Mouse (Mus musculus) cerebellum, adult (tissue): ENCODE data around the gene Gdpd1.

ENCODE experiments used
- ATAC-seq: cut with Nextera tagmentation; 2 replicates; pipeline ENCODE4 v1.9.2; 2017; ENCODE audit warnings: mild to moderate bottlenecking, moderate library complexity, mixed read lengths; ENCODE audit not compliant: insufficient number of reproducible peaks, low FRiP score, low TSS enrichment

Gdpd1 gene

GRCm38 (mm10) chr11:86993041-86994037 is 80.5 kb downstream of the Gdpd1 start, which contains the start of gene Ypel2:
Gene Ypel2, minus strand, starts transcription at chr11:86993707.
- peak; percentile 93 for ATAC-seq

DNA sequence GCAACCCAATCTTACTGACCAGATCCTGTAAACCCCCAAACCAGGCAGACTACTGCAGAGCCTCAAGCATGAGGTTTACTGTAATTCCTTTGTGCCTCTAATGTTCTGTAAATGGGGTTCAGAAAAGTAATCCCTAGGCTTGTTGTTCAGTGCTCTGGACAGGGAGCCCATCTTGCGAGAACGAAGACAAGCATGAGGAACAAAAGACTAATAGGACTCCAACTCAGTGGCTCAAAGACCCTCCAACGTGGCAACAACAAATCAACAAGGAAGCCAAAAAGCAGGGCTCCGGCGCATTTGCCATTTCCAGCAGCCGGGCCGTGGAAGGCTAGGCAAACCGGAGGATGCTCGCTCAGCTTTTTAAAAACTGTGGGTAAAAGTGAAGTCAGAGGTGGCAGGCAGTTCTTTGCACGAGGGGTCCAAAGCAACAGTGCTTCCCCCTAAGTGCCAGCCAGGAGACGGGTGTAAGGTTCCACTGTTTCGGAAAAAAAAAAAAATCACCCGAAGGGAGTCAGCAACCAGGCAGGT is 81.3 kb downstream of the Gdpd1 start:
- ATAC-seq = no peak

DNA sequence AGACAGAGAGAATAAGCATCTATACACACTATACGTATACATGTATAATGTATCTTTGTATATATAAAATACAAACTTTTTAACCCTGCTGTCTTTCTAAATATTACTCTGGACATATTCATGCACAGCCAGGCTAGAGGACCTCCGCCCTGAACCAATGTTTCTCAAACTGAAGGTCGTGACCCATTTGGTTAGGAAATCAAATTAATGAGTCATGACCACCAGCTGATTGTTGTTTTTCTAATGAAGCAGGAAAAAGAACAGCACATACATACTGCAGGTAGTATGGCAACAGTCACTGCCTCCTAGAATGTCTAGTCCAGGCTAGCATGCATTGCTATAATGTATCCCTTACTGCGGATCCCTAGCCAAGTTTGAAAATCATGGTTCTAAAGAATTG is 82.6 kb downstream of the Gdpd1 start:
- no peak for ATAC-seq

GRCm38 (mm10) chr11:86990309-86990708 is 83.6 kb downstream of the Gdpd1 start:
- ATAC-seq = no peak

DNA sequence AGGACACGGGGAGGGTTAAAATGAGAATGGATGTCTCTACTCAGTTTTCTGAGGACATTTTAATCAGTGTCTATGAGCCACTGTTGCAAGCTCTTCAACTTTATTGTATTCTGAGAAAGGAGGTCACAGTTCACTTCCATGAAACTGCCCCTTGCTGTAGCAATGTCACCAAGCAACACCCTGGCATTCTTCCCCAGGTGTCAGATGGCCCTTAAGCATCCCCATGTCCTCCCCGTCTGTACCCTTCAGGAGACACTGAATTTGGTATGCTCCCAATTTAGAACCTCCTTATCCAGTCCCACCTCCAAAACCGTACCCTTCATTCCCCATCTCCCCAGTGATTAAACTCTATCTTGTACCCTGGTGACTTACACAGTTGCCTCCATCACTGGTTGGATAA is 88.9 kb downstream of the Gdpd1 start:
- ATAC-seq = peak; percentile 52; the same call in 1 of the 2 replicates
